Mouse (Mus musculus) lung, postnatal 25 days (tissue): Measurements from ENCODE around the gene Sp7.

Source experiments
- DNase-seq: peaks from one replicate; pipeline ENCODE4 v3.0.0; 2022; ENCODE audit warnings: low spot score

Gene Sp7

DNA sequence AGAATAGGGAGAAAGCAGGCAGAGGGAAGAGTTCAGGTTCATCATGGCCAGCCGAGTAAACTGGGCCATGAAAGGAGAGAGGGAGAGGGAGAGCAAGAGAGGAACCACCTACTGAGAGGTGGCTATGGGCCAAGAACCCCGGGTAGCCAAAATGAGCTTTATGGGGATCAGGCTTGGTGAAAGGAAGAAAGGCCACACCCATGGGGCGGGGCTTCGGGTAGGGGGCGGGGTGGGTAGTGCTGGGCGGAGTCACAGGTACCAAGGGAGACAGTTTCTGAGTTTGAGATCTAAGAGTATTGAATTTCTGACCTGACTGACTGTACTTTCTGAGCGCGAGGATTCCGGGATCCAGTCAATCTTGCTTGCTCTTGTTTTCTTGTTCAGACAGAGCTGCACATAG is 19.7 kb upstream of the Sp7 start:
- DNase-seq = no peak

GRCm38 (mm10) chr15:102383671-102384070 is 16.7 kb upstream of the Sp7 start:
- no peak for DNase-seq

DNA sequence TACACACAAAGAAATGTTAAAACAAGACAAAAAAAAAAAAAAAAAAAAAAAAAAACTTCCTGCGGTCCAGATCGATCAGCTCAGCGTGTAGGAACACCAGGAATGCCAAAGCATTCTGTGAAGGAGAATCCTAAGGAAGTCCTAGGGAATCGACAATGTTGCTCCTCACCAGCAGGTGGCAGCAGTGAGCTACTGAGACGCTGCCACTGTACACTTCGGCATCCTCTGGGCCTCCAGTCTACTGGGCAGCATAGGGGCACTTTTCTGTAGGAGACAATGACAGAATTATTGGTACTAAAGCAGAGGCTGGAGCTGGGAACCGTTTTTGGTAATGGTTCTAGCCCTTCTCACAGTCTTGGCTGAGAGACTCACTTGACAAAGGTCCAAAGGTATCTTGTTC is 14.6 kb upstream of the Sp7 start:
- peak; percentile 87 for DNase-seq

- DNase-seq = peak; percentile 62
These were observed 10.9 kb upstream of the Sp7 start for GRCm38 (mm10) chr15:102377810-102378262.

DNA sequence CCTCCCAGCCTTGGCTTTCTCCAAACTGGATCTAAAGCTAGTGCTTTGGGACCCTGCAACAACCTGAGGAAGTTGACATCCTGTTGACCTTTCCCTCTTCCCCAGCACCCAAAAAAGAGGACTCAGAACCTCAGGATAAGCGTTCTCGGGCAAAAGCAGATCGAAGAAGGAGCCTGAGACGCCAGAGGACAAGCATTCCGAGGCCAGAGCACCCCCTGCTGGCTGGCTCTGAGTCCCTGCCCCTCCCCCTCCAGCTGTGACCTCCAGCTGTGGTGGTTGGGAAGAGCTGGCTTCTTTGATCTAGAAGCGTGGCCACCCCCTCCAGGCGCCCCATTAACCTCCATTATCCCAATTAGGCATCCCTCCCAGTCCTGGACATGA is 10.2 kb upstream of the Sp7 start:
- peak; percentile 90 for DNase-seq

DNA sequence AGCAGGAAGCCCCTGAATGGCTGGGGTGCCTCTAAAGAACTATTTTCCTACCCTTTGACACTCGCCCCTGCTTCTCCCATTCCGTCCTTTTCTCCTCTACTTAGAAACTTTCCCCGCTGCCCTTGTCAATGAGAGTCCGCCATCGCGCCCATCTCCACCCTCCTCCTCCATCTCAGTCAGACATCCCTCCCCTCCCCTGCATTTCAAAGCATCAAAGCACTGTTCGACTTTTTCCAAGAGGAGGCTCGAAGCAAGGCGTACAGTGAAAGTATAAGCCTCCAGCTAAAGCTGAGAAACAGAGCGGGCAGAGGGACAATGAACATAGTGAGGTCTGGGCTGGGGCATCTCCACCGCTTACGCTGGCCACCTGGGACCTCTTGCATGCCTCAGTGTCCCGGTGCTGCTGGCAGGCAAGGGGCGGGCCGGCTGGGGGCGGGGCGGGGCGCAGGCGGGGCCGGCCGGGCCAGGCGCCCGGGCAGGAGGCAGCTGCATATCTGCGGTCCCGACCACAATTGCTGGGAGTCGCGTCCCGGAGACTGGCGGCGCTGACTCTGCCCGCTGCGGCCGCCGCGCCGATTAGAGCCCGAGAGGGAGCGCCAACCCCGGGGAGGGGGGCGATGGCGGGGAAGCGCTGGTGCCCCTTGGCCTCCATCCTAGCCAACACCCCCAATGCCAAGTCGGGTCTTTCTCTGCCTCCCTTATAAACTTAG is 9.6 kb upstream of the Sp7 start:
- no peak for DNase-seq

GRCm38 (mm10) chr15:102370727-102371126 is 3.7 kb upstream of the Sp7 start:
- DNase-seq = no peak

DNA sequence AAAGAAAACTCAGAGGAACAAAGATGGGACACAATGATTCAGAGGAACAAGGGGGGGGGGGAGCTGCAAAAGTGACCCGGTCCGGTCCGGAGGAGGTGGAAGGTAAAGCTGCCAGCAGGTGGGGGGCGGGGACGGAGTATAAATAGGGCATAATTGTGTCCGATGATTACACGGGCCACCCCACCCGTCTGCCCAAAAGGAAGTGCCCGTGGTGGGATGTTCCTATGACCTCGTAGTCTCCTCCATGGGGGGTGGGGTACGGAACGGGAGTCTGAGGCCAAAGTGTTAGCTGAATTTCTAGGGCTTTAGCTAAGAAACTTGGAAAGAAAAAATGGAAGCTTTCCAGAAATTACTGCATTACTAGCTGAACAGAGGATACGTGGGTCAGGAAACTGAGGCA is 3.0 kb upstream of the Sp7 start:
- no peak for DNase-seq

- no peak for DNase-seq
These were observed 744 bp downstream of the Sp7 start for GRCm38 (mm10) chr15:102366238-102366637.

DNA sequence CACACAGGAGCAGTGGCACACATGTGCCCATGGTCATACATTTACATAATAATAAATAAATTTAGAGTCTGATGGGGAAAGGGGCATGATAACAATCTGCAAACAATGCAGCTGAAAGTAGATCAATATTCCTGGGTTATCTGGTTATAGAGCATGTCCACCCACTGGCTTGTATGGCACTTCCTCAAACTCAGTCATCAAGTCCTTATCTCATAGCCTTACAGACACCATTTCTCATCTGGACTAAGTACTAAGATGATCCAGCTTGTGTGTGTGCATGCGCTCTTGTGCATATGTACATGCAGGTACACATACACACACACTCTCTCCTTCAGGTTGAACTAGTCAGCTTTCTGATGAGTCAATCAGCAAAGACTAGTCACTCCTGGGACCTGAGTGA is 2.3 kb downstream of the Sp7 start:
- DNase-seq = no peak

DNA sequence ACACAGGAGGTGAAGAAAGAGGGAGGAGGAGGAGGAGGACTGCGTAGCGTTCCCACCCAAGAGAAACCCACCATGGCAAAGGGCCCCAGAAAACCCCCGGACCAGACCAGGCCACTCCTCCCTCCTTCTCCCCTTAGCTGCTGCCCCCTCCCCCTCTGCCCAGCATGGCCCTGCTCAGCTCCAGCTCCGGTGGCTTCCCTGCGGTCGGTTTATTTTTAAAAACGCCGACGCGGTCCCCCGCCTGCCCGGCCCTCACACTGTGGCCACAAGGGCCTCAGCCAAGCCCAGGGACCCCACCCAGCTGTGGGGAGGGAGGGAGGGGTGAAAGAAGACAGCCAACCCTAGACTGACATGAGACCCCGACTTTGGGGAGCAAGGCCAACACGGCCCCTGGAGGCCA is 4.3 kb downstream of the Sp7 start:
- no peak for DNase-seq

DNA sequence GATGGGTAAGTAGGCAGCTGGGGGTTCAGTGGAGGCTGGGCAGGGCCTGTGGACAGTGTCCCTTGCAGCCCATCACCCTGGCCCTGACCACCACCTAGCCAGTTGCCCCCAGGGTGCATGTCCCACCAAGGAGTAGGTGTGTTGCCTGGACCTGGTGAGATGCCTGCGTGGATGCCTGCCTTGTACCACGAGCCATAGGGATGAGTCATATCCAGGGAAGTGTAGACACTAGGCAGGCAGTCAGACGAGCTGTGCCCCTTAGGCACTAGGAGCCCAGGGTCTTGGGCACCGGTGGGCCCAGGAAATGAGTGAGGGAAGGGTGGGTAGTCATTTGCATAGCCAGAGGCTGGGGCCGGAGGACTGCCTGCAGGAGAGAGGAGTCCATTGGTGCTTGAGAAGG is 8.1 kb downstream of the Sp7 start:
- no peak for DNase-seq

DNA sequence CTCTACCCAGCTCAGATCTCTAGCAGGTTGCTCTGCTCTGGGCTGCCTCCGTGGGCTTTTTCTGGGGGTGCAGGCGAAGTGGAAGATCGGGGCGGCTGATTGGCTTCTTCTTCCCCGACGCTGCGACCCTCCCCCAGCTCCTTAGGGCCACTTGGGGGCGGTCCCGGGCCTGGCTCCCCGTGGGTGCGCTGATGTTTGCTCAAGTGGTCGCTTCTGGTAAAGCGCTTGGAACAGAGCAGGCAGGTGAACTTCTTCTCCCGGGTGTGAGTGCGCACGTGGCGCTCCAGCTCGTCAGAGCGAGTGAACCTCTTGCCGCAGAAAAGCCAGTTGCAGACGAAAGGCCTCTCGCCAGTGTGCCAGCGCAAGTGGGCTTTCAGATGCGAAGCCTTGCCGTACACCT is 8.9 kb downstream of the Sp7 start:
- no peak for DNase-seq

DNA sequence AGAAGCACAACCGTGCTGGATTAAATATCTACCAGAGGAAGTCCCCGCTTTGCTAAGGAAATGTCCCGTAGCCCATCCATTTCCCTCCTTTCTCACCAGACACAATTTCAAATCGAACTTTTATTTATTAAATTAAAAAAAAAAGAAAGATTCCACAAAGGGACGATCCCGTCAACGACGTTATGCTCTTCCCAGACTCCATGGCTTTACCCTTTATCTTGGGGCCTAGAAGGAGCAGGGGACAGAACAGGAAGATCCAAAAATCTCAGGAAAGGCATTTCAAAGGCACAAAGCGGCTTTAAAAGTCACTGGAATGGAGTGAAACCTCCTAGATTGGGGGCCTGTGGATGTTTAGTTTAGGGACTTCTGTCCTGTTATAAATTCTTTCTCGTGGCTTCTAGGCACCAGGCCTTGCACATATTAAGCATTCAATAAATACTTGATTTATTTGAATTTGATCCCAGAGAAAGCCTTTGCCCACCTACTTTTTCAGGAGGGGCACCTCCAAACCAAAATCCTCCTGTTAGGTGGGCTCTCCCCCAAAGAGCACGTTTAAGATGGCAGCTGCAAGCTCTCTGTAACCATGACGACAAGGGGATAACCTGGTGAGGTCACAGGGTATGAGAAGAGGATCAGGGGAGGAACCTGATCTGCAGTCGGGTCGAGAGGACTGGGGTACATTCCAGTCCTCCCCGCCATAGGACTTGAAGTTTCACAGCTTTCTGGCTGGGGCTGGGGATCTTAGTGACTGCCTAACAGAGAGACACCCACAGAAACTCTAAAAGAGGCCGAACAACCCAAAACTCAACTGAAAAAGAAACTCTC is 10.3 kb downstream of the Sp7 start:
- DNase-seq = no peak

- no peak for DNase-seq
These were observed 11.0 kb downstream of the Sp7 start for GRCm38 (mm10) chr15:102355871-102356441.

- DNase-seq = no peak
These were observed 11.7 kb downstream of the Sp7 start for GRCm38 (mm10) chr15:102355134-102355870.

DNA sequence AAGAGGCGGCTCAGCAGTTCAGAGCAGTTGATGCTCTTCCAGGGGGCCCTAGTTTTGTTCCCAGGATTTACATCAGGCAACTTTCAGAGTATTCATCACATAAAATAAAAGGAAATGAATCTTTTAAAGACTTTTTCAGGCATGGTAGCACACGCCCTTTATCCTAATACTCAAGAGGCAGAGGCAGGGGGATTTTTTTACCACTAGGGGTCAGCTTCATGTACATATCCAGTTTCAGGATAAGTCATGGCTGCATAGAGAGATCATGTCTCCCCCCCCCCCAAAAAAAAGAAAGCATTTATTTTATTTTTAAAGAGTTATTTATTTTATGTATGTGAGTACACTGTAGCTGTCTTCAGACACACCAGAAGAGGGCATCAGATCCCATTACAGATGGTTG is 13.0 kb downstream of the Sp7 start:
- DNase-seq = no peak

GRCm38 (mm10) chr15:102352177-102352576 is 14.8 kb downstream of the Sp7 start:
- no peak for DNase-seq

- no peak for DNase-seq
These were observed 16.1 kb downstream of the Sp7 start for GRCm38 (mm10) chr15:102350942-102351291.

GRCm38 (mm10) chr15:102350138-102350941 is 16.6 kb downstream of the Sp7 start, which contains the start of gene Aaas:
Gene Aaas (minus strand): TSS chr15:102350771.
- DNase-seq = peak; percentile 96

GRCm38 (mm10) chr15:102346444-102346843 is 20.5 kb downstream of the Sp7 start:
- DNase-seq = no peak

DNA sequence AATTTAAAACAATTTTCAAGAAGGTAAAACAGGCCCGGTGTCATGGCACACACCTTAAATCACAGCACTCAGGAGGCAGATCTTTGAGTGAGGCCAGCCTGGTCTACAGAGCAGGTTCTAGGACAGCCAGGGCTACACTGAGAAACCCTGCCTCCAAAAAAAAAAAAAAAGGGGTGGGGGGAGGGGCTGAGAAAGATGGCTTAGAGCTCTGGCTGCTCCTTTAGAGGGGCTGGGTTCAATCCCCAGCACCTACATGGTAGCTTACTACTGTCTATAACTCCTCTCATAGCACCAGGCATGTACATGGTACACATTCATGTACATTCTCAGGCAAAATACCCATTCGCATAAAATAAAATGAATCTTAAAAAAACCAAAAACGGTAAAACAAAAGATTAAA is 22.5 kb downstream of the Sp7 start:
- DNase-seq = no peak
